Mouse (Mus musculus) heart, embryonic 11.5 days (tissue): ENCODE data around the gene AC170998.1. TPM values are rescaled to one million over a fixed set of nuclear protein-coding genes. Genes with fewer than 3 reads are reported as not detected.
A peak's percentile ranks its signal among the peaks of the same experiment; 100 is the strongest.

Source experiments
- ATAC-seq: fragments of 200-750 bp; cut with Nextera tagmentation; replicated peaks from 2 replicates; pipeline ENCODE4 v1.8.0; 2017; ENCODE audit warnings: moderate library complexity; ENCODE audit not compliant: insufficient number of reproducible peaks, low FRiP score, low TSS enrichment
- H3K27ac ChIP-seq: fragments of 300-500 bp; sonication (generic); 2 replicates; pipeline ENCODE4 v1.5.1; 2014; ENCODE audit warnings: mild to moderate bottlenecking, low read depth, low read length
- H3K27me3 ChIP-seq: fragments of 300-500 bp; sonication (generic); 2 replicates; pipeline ENCODE4 v1.6.1; 2014; ENCODE audit warnings: mild to moderate bottlenecking, low read length, mixed read lengths; ENCODE audit not compliant: control insufficient read depth, insufficient read depth
- H3K36me3 ChIP-seq: fragments of 300-500 bp; sonication (generic); 2 replicates; pipeline ENCODE4 v1.6.1; 2014; ENCODE audit warnings: mild to moderate bottlenecking, low read length, moderate library complexity, mixed read lengths; ENCODE audit not compliant: control insufficient read depth, insufficient read depth
- H3K4me1 ChIP-seq: fragments of 300-500 bp; sonication (generic); 2 replicates; pipeline ENCODE4 v1.6.1; 2014; ENCODE audit warnings: low read length; ENCODE audit not compliant: control insufficient read depth, insufficient read depth
- H3K4me2 ChIP-seq: fragments of 300-500 bp; sonication (generic); 2 replicates; pipeline ENCODE4 v1.6.1; 2014; ENCODE audit warnings: mild to moderate bottlenecking, moderate library complexity
- H3K4me3 ChIP-seq: fragments of 300-500 bp; sonication (generic); 2 replicates; pipeline ENCODE4 v1.5.1; 2014; ENCODE audit warnings: low read depth, low read length
- H3K9ac ChIP-seq: fragments of 300-500 bp; sonication (generic); 2 replicates; pipeline ENCODE4 v1.6.1; 2014; ENCODE audit warnings: mild to moderate bottlenecking, low read depth, low read length, moderate library complexity
- H3K9me3 ChIP-seq: fragments of 300-500 bp; sonication (generic); replicated peaks from 2 replicates; pipeline ENCODE4 v1.6.1; 2016; ENCODE audit warnings: low read length; ENCODE audit not compliant: control insufficient read depth
- WGBS: fragments of 180-500 bp; shearing (Covaris S2); extraction: QIAGEN DNeasy Blood & Tissue Kit; methylation state at CpG from one replicate; pipeline ENCODE4 v1.1.7; 2014; ENCODE audit not compliant: insufficient replicate concordance; 5-methylcytosine and 5-hydroxymethylcytosine counted together
- polyA plus RNA-seq: library from polyadenylated mRNA; unstranded; fragments of >200 nt; fragmentation: Nextera tagmentation; extraction: Ambion mirVana; gene quantifications from 2 replicates; pipeline ENCODE4 v1.2.1, GENCODE M21; 2014

Gene AC170998.1
- polyA plus RNA-seq, 1 experiment from 2014 or later, result 2.3 TPM

- H3K4me1 ChIP-seq, result no peaks in the 10 kb centered on the region
- ATAC-seq, result no peak
- no peak overlapping the region for H3K4me2 ChIP-seq
- no peak overlapping the region for H3K27ac ChIP-seq
- H3K27me3 ChIP-seq, result no peaks in the 10 kb centered on the region
- WGBS, result 74% methylated on average over 6 of the region's 6 CpGs
- H3K4me3 ChIP-seq, result no peak overlapping the region
- peaks cover 11% of the 10 kb centered on the region for H3K36me3 ChIP-seq
- H3K9ac ChIP-seq, result no peak overlapping the region
- no peaks in the 10 kb centered on the region for H3K9me3 ChIP-seq
Measured at GRCm38 (mm10) chr17:28750580-28750979, 24.7 kb downstream of the AC170998.1 start.

- no peaks in the 10 kb centered on the region for H3K36me3 ChIP-seq
- H3K27me3 ChIP-seq, result no peaks in the 10 kb centered on the region
- H3K27ac ChIP-seq, result no peak overlapping the region
- H3K9me3 ChIP-seq, result no peaks in the 10 kb centered on the region
- WGBS, result 57% methylated on average over 5 of the region's 5 CpGs
- no peak overlapping the region for H3K4me2 ChIP-seq
- H3K9ac ChIP-seq, result no peak overlapping the region
- no peak overlapping the region for H3K4me3 ChIP-seq
- no peaks in the 10 kb centered on the region for H3K4me1 ChIP-seq
- ATAC-seq, result no peak
Measured at GRCm38 (mm10) chr17:28756447-28756846, 30.6 kb downstream of the AC170998.1 start.

GRCm38 (mm10) chr17:28757470-28757869, 31.6 kb downstream of the AC170998.1 start:
- ATAC-seq, result no peak
- Histone ChIP-seq H3K4me1 (no peaks in the 10 kb centered on the region), H3K36me3 (no peaks in the 10 kb centered on the region), H3K27ac (no peak overlapping the region), H3K4me2 (no peak overlapping the region), H3K9me3 (no peaks in the 10 kb centered on the region), H3K27me3 (no peaks in the 10 kb centered on the region), H3K4me3 (no peak overlapping the region), H3K9ac (no peak overlapping the region)
- WGBS, result 73% methylated on average over 2 of the region's 2 CpGs

GRCm38 (mm10) chr17:28760736-28761312, 34.9 kb downstream of the AC170998.1 start:
- H3K9ac ChIP-seq, result no peak overlapping the region
- ATAC-seq, result no peak
- no peak overlapping the region for H3K4me2 ChIP-seq
- no peak overlapping the region for H3K4me3 ChIP-seq
- H3K36me3 ChIP-seq, result no peaks in the 10 kb centered on the region
- H3K27ac ChIP-seq, result no peak overlapping the region
- H3K4me1 ChIP-seq, result no peaks in the 10 kb centered on the region
- 61% methylated on average over 8 of the region's 8 CpGs for WGBS
- H3K27me3 ChIP-seq, result no peaks in the 10 kb centered on the region
- no peaks in the 10 kb centered on the region for H3K9me3 ChIP-seq

- no peak overlapping the region for H3K27ac ChIP-seq
- H3K27me3 ChIP-seq, result no peaks in the 10 kb centered on the region
- no peaks in the 10 kb centered on the region for H3K4me1 ChIP-seq
- no peak overlapping the region for H3K9ac ChIP-seq
- no peaks in the 10 kb centered on the region for H3K9me3 ChIP-seq
- H3K4me3 ChIP-seq, result no peak overlapping the region
- WGBS, result 20% methylated on average over 3 of the region's 3 CpGs
- no peak for ATAC-seq
- H3K36me3 ChIP-seq, result no peaks in the 10 kb centered on the region
- no peak overlapping the region for H3K4me2 ChIP-seq
Measured at GRCm38 (mm10) chr17:28761871-28762270, 36.0 kb downstream of the AC170998.1 start.

- no peak overlapping the region for H3K4me2 ChIP-seq
- peaks cover 32% of the 10 kb centered on the region for H3K27me3 ChIP-seq
- H3K9ac ChIP-seq, result no peak overlapping the region
- peaks cover 12% of the 10 kb centered on the region; the same call in 1 of the 2 replicates for H3K4me1 ChIP-seq
- no peak for ATAC-seq
- 46% methylated on average over 3 of the region's 3 CpGs for WGBS
- H3K27ac ChIP-seq, result no peak overlapping the region
- H3K9me3 ChIP-seq, result no peaks in the 10 kb centered on the region
- H3K36me3 ChIP-seq, result no peaks in the 10 kb centered on the region
- no peak overlapping the region for H3K4me3 ChIP-seq
Measured at GRCm38 (mm10) chr17:28766203-28766602, 40.3 kb downstream of the AC170998.1 start.

GRCm38 (mm10) chr17:28766781-28767515, 41.1 kb downstream of the AC170998.1 start:
- no peak for ATAC-seq
- WGBS, result 72% methylated on average over 11 of the region's 11 CpGs
- H3K27me3 ChIP-seq, result peaks cover 37% of the 10 kb centered on the region

GRCm38 (mm10) chr17:28769121-28769874, 43.4 kb downstream of the AC170998.1 start, which contains the start of gene Mapk13:
Gene Mapk13 (plus strand): TSS chr17:28769297.
- peak; percentile 57; the same call in 1 of the 2 replicates for ATAC-seq
- 3% methylated on average over 42 of the region's 58 CpGs for WGBS
- H3K27ac ChIP-seq, result no peak within 1 kb of the TSS

More at GRCm38 (mm10) chr17:28766781-28767515, 41.1 kb downstream of the AC170998.1 start:
- Histone ChIP-seq H3K4me2 (no peak overlapping the region), H3K27ac (no peak overlapping the region), H3K4me3 (no peak overlapping the region), H3K36me3 (no peaks in the 10 kb centered on the region), H3K9ac (no peak overlapping the region), H3K9me3 (no peaks in the 10 kb centered on the region), H3K4me1 (peaks cover 12% of the 10 kb centered on the region; the same call in 1 of the 2 replicates)

More at GRCm38 (mm10) chr17:28769121-28769874, 43.4 kb downstream of the AC170998.1 start, which contains the start of gene Mapk13:
- Histone ChIP-seq H3K9me3 (no peaks in the 10 kb centered on the region), H3K36me3 (no peaks in the 10 kb centered on the region), H3K4me2 (peak within 1 kb of the TSS; percentile 91), H3K4me1 (peaks cover 12% of the 10 kb centered on the region; the same call in 1 of the 2 replicates), H3K4me3 (peak within 1 kb of the TSS; percentile 53), H3K9ac (peak within 1 kb of the TSS; percentile 44), H3K27me3 (peaks cover 37% of the 10 kb centered on the region)
